Mouse (Mus musculus) mammary gland, adult 2 months (tissue): ENCODE data around the gene Strada. TPM values are rescaled to one million over a fixed set of nuclear protein-coding genes. Genes with fewer than 3 reads are reported as not detected.

ENCODE experiments used
- polyA plus RNA-seq: library from polyadenylated mRNA; depleted of rRNA; stranded (reverse); fragments of >200 nt; gene quantifications from 2 replicates; pipeline ENCODE4 v1.2.3, GENCODE M21; 2012; ENCODE audit warnings: low replicate concordance; rRNA removed

Strada gene
- 30.4 and 43.7 TPM in 2 replicates for polyA plus RNA-seq

GRCm38 (mm10) chr11:106202123-106202465 is at the start of gene Strada:
Strada (minus strand) TSS chr11:106202168.

DNA sequence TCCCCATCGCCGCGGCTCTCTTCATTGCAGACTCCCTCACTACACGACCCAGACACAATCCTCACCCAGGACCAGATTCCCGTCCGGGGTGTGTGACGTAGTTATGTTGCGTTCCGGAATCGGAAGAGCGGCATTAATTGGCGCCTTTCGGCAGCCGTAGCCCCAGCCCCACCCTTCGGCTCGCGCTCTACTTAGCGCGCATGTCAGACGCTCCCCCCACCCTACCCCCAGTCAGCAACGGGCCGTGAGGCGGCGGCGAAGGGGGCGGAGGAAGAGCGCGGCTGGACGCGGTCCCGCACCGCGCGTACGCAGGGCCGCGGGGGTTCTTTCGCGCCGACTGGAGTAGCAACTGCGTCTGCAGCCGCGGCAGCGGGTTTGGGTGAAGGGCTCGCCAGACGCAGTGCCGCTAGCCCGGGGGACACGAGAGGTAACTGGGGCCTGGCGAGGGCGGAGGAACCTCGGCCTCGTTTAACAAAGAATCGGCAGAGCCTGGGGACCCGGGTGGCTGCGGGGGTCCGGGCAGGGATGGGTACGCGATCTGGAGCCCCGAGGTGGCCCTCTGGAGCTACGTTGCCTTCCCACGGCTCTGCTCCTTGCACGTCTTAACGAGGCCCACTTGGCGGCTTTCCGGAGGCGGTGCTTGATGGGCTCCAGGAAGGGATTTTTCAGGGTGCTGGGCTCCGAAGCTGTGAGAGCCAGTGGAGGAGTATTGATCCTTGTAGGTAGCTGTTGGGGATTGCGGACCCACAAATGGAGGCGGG is 14.9 kb upstream of the Strada start, which contains the start of gene Ddx42:
TSS of gene Ddx42 (plus strand) at position 197 of the 761 bp plus-strand sequence.

DNA sequence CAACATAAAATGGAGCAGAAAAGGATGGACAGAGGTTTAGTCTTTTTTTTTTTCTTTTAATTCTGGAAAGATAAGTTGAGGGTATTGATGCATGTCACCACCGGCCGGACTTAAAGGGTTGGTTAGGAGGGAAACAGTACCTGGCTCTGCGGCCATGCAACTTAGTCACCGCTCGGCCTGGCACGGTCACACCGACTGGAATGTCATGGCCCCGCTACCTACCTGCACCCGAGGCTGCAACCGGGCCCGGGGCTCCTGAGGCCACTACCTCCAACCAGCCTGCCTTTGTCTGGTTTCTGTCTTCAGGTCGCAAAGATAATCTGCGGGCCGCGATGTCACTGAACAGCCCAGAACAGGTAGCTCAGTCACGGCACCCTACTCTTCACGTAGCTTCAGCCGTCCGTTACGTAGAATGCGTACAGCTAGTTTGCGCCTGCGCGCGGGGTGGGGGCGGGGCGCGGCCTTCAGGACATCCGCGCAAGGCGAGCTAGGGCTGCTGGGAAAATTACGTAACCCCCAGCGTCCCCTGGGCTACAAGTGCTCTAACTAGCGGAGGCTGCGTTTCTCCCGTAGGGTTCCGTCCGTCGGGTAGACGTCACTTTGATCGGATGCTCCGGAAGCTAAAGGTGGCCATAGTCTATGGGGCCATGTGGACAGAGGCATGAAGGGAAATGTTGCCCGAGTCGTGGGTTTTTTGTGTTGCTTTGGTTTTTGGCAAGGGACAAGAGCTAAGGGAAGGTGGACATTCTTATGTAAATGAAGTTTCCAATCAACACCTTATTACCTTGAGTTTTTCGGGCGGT is 14.2 kb upstream of the Strada start, which contains the start of gene Ccdc47:
TSS of gene Ccdc47 (minus strand) at position 418 of the 803 bp plus-strand sequence.

GRCm38 (mm10) chr11:106160841-106161721 is 40.9 kb downstream of the Strada start, which contains the start of the genes Gm10840 and Limd2:
Gm10840 (plus strand) TSS chr11:106160850.
Limd2 (minus strand) TSS chr11:106160860.

Other genes starting within 250 kb of the Strada start
- 28.8 and 33.5 TPM in 2 replicates for gene Cyb561, start 248.8 kb downstream of the Strada start, polyA plus RNA-seq
- 96.2 and 107 TPM in 2 replicates for gene Ace, start 234.2 kb downstream of the Strada start, polyA plus RNA-seq
- not detected in 2 replicates for gene Ace3, start 207.5 kb downstream of the Strada start, polyA plus RNA-seq
- gene Kcnh6, start 194.0 kb downstream of the Strada start, polyA plus RNA-seq: not detected in 2 replicates
- gene Dcaf7, start 165.3 kb downstream of the Strada start, polyA plus RNA-seq: 41.7 and 42.6 TPM in 2 replicates
- 15.6 and 17.6 TPM in 2 replicates for gene Taco1, start 136.1 kb downstream of the Strada start, polyA plus RNA-seq
- gene Map3k3, start 117.6 kb downstream of the Strada start, polyA plus RNA-seq: 39.9 and 55.5 TPM in 2 replicates
- gene Gm10840, start 41.3 kb downstream of the Strada start, polyA plus RNA-seq: not detected in 2 replicates
- 139 and 178 TPM in 2 replicates for gene Limd2, start 41.3 kb downstream of the Strada start, polyA plus RNA-seq
- gene Ccdc47, start 14.2 kb upstream of the Strada start, polyA plus RNA-seq: 8.0 and 20.2 TPM in 2 replicates
- gene Ddx42, start 14.8 kb upstream of the Strada start, polyA plus RNA-seq: 7.4 and 10.8 TPM in 2 replicates
- gene Ftsj3, start 53.9 kb upstream of the Strada start, polyA plus RNA-seq: 11.0 and 13.9 TPM in 2 replicates
- gene Psmc5, start 54.0 kb upstream of the Strada start, polyA plus RNA-seq: 23.5 and 41.8 TPM in 2 replicates
- gene Smarcd2, start 70.8 kb upstream of the Strada start, polyA plus RNA-seq: 146 and 157 TPM in 2 replicates
- gene Tcam1, start 74.5 kb upstream of the Strada start, polyA plus RNA-seq: 0.11 and 0.33 TPM in 2 replicates
- 0.68 and 1.5 TPM in 2 replicates for gene Gh, start 99.7 kb upstream of the Strada start, polyA plus RNA-seq
- gene Cd79b, start 112.6 kb upstream of the Strada start, polyA plus RNA-seq: 140 and 163 TPM in 2 replicates
- gene Scn4a, start 151.1 kb upstream of the Strada start, polyA plus RNA-seq: 1.9 and 41.1 TPM in 2 replicates
- gene Prr29, start 163.3 kb upstream of the Strada start, polyA plus RNA-seq: 0.59 and 3.7 TPM in 2 replicates
- gene Icam2, start 185.9 kb upstream of the Strada start, polyA plus RNA-seq: 54.7 and 61.3 TPM in 2 replicates